Mouse (Mus musculus) forebrain, embryonic 10.5 days (tissue): ENCODE data around the gene Asic1. TPM values are rescaled to one million over a fixed set of nuclear protein-coding genes. Genes with fewer than 3 reads are reported as not detected.

ENCODE experiments used
- DNase-seq: peaks from one replicate; pipeline ENCODE4 v3.0.0-alpha.2; 2017; ENCODE audit warnings: low spot score; ENCODE audit errors: extremely low spot score
- H3K27ac ChIP-seq: fragments of 300-500 bp; sonication (generic); 2 replicates; pipeline ENCODE4 v1.5.1; 2016; ENCODE audit warnings: mild to moderate bottlenecking
- H3K27me3 ChIP-seq: fragments of 300-500 bp; sonication (generic); 2 replicates; pipeline ENCODE4 v1.6.1; 2016; ENCODE audit warnings: mild to moderate bottlenecking; ENCODE audit not compliant: poor library complexity, severe bottlenecking
- H3K36me3 ChIP-seq: fragments of 300-500 bp; sonication (generic); replicated peaks from 2 replicates; pipeline ENCODE4 v1.6.1; 2016; ENCODE audit warnings: mild to moderate bottlenecking, moderate library complexity
- H3K4me1 ChIP-seq: fragments of 300-500 bp; sonication (generic); 2 replicates; pipeline ENCODE4 v1.6.1; 2016
- H3K4me3 ChIP-seq: fragments of 300-500 bp; sonication (generic); 2 replicates; pipeline ENCODE4 v1.5.1; 2016; ENCODE audit warnings: mild to moderate bottlenecking, moderate library complexity
- H3K9me3 ChIP-seq: fragments of 300-500 bp; sonication (generic); 2 replicates; pipeline ENCODE4 v1.6.1; 2016; ENCODE audit warnings: mild to moderate bottlenecking, moderate library complexity
- WGBS: fragments of 180-500 bp; shearing (Covaris S2); methylation state at CpG from one replicate; pipeline ENCODE4 v1.1.7; 2016; 5-methylcytosine and 5-hydroxymethylcytosine counted together
- polyA plus RNA-seq: library from polyadenylated mRNA; unstranded; fragments of >200 nt; fragmentation: Nextera tagmentation; extraction: Ambion mirVana; gene quantifications from 2 replicates; pipeline ENCODE4 v1.2.1, GENCODE M21; 2016

The Asic1 gene
- polyA plus RNA-seq, 1 experiment from 2014 or later = 2.4 TPM

- no peak overlapping the region for H3K27ac ChIP-seq
- DNase-seq = no peak
- H3K4me1 ChIP-seq = peaks cover 23% of the 10 kb centered on the region
- no peaks in the 10 kb centered on the region for H3K27me3 ChIP-seq
- peaks cover 66% of the 10 kb centered on the region for H3K36me3 ChIP-seq
- 95% methylated on average over 4 of the region's 4 CpGs for WGBS
- H3K4me3 ChIP-seq = no peak overlapping the region
- H3K9me3 ChIP-seq = peaks cover 7% of the 10 kb centered on the region
Measured at GRCm38 (mm10) chr15:99729056-99729783, 59.1 kb downstream of the Asic1 start.

DNA sequence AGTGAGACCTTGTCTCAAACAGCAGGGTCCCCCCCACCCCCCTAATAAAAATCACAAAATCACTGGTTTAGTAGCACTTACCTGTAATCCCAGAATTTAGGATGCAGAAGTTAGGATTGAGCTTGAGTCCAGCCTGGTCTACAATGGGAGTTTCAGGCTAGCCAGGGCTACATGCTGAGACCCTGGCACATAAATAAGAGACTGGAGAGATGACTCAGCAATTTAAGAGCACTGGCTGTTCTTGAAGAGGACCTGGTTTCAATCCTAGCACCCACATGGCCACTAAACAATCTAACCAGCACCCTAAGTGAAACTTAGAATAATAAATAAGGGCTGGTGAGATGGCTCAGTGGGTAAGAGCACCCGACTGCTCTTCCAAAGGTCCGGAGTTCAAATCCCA is 61.0 kb downstream of the Asic1 start:
- Histone ChIP-seq H3K4me3 (no peak overlapping the region), H3K27me3 (no peaks in the 10 kb centered on the region), H3K36me3 (peaks cover 86% of the 10 kb centered on the region), H3K9me3 (peaks cover 7% of the 10 kb centered on the region), H3K27ac (no peak overlapping the region), H3K4me1 (peaks cover 7% of the 10 kb centered on the region)
- 98% methylated on average over 2 of the region's 2 CpGs for WGBS
- no peak for DNase-seq

- H3K9me3 ChIP-seq = peaks cover 7% of the 10 kb centered on the region
- no peak overlapping the region for H3K4me3 ChIP-seq
- peaks cover 91% of the 10 kb centered on the region for H3K36me3 ChIP-seq
- no peaks in the 10 kb centered on the region for H3K27me3 ChIP-seq
- peaks cover 2% of the 10 kb centered on the region for H3K4me1 ChIP-seq
- WGBS = 87% methylated on average over 3 of the region's 3 CpGs
- no peak for DNase-seq
- H3K27ac ChIP-seq = no peak overlapping the region
Measured at GRCm38 (mm10) chr15:99731678-99732077, 61.5 kb downstream of the Asic1 start.

GRCm38 (mm10) chr15:99733186-99733585 is 63.0 kb downstream of the Asic1 start:
- H3K27me3 ChIP-seq = no peaks in the 10 kb centered on the region
- peaks cover 97% of the 10 kb centered on the region for H3K36me3 ChIP-seq
- no peak overlapping the region for H3K27ac ChIP-seq
- H3K9me3 ChIP-seq = peaks cover 7% of the 10 kb centered on the region
- WGBS = 98% methylated on average over 5 of the region's 5 CpGs
- no peaks in the 10 kb centered on the region for H3K4me1 ChIP-seq
- DNase-seq = no peak
- H3K4me3 ChIP-seq = no peak overlapping the region

- H3K36me3 ChIP-seq = peaks cover 98% of the 10 kb centered on the region
- no peak overlapping the region for H3K4me3 ChIP-seq
- WGBS = 90% methylated on average over 2 of the region's 2 CpGs
- no peaks in the 10 kb centered on the region for H3K4me1 ChIP-seq
- no peak overlapping the region for H3K27ac ChIP-seq
- DNase-seq = no peak
- no peaks in the 10 kb centered on the region for H3K27me3 ChIP-seq
- no peaks in the 10 kb centered on the region for H3K9me3 ChIP-seq
Measured at GRCm38 (mm10) chr15:99735631-99736030, 65.5 kb downstream of the Asic1 start.

DNA sequence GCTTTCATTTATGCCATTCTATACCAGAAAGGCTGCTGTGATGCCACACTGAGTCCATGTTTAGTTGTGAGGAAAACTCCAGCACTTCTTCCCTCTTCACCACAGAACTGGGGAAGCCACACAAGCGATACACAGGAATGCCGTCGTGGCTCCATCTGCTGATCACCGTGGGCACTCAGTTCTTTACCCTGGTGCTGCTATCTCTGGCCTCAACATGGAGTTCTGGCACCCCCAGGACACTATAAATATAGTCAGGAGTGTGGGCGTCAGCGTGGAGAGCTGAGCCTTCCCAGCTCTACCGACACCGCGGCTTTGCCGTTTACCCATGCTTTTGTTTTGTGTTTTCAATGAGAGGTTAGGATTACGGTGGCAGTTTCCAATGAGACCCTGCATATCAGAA is 66.5 kb downstream of the Asic1 start:
- Histone ChIP-seq H3K4me1 (no peaks in the 10 kb centered on the region), H3K9me3 (no peaks in the 10 kb centered on the region), H3K27ac (no peak overlapping the region), H3K36me3 (peaks cover 100% of the 10 kb centered on the region), H3K27me3 (no peaks in the 10 kb centered on the region), H3K4me3 (no peak overlapping the region)
- no peak for DNase-seq
- 91% methylated on average over 11 of the region's 11 CpGs for WGBS

DNA sequence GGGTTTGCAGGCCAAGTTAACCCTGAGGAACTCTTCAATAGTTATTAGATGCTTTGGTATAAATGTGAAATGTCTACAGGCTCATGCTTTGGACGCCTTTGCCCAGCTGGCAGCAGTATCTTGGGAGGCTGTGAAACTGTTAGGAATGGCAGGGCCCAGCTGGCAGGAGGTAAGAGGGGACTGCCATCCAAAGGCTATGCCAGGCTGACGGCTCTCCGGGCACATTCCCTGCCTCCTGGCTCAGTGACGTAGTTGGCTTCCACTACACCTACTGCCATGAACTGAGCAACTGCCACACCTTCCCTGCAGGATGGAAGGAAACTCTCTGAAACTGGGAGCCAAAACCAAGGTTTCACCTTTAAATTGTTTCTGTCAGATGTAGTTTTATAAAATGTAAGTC is 70.1 kb downstream of the Asic1 start:
- WGBS = 98% methylated on average over 4 of the region's 4 CpGs
- H3K4me1 ChIP-seq = no peaks in the 10 kb centered on the region
- DNase-seq = no peak

More for the DNA sequence above, 70.1 kb downstream of the Asic1 start:
- Histone ChIP-seq H3K4me3 (no peak overlapping the region), H3K27ac (no peak overlapping the region), H3K36me3 (peaks cover 98% of the 10 kb centered on the region), H3K27me3 (no peaks in the 10 kb centered on the region), H3K9me3 (no peaks in the 10 kb centered on the region)

Other genes starting within 250 kb of the Asic1 start
- gene Nckap5l, start 212.6 kb upstream of the Asic1 start, polyA plus RNA-seq = 10.9 and 13.7 TPM in 2 replicates
- gene Bcdin3d, start 195.6 kb upstream of the Asic1 start, polyA plus RNA-seq = 19.6 and 20.5 TPM in 2 replicates
- gene Faim2, start 142.2 kb upstream of the Asic1 start, polyA plus RNA-seq = 0.32 and 0.44 TPM in 2 replicates
- gene Aqp2, start 91.3 kb upstream of the Asic1 start, polyA plus RNA-seq = not detected in 2 replicates
- not detected in 2 replicates for gene Aqp5, start 79.6 kb upstream of the Asic1 start, polyA plus RNA-seq
- gene Aqp6, start 69.0 kb upstream of the Asic1 start, polyA plus RNA-seq = not detected in 2 replicates
- 193 and 201 TPM in 2 replicates for gene Racgap1, start 18.7 kb upstream of the Asic1 start, polyA plus RNA-seq
- 91.5 TPM in 2 replicates for gene Smarcd1, start 31.8 kb downstream of the Asic1 start, polyA plus RNA-seq
- not detected in 2 replicates for gene Gm17349, start 35.1 kb downstream of the Asic1 start, polyA plus RNA-seq
- 0.38 and 0.54 TPM in 2 replicates for gene Gpd1, start 47.1 kb downstream of the Asic1 start, polyA plus RNA-seq
- gene Cox14, start 55.2 kb downstream of the Asic1 start, polyA plus RNA-seq = 140 and 146 TPM in 2 replicates
- gene Cers5, start 102.5 kb downstream of the Asic1 start, polyA plus RNA-seq = 57.6 and 59.5 TPM in 2 replicates
- 39.6 and 43.4 TPM in 2 replicates for gene Lima1, start 205.1 kb downstream of the Asic1 start, polyA plus RNA-seq